Mouse (Mus musculus): ENCODE results near the gene Grik3.
"Not testable (repeated sequence)": the region's sequence is repeated elsewhere in the genome, so short reads cannot be mapped to it uniquely, and the experiment has no call there.

Gene Grik3

GRCm38 (mm10) chr4:125595011-125595410 lies 104.5 kb downstream of the Grik3 start:
- DNase-seq (ENCODE audit: low read depth, low spot score) = no peak

GRCm38 (mm10) chr4:125598677-125599076 lies 108.2 kb downstream of the Grik3 start:
- no peak for DNase-seq (ENCODE audit: low read depth, low spot score)

- no peak for DNase-seq (ENCODE audit: low read depth, low spot score)
These were observed 109.1 kb downstream of the Grik3 start for GRCm38 (mm10) chr4:125599510-125600005.

GRCm38 (mm10) chr4:125600642-125601041 lies 110.1 kb downstream of the Grik3 start:
- DNase-seq (ENCODE audit: low read depth, low spot score) = no peak

DNA sequence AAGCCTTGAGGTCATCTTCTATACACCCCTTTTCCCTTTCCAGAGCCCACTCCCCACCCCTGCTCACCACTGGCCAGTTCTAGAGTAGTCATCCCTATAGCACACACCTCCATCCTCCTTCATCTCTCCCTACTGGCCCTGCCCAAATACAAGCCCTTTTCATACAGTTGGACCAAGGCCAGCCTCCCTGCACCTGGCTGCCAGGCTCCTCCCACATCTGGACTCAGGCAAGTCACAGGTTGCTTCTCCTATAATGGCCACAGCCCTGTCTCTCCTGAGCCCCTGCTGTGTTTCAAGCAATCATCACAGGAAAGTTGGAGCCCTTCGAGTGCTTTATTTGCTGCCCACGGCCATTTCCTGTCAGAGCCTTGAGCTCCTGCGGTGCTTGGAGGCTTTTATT lies 110.8 kb downstream of the Grik3 start:
- no peak for DNase-seq (ENCODE audit: low read depth, low spot score)

DNA sequence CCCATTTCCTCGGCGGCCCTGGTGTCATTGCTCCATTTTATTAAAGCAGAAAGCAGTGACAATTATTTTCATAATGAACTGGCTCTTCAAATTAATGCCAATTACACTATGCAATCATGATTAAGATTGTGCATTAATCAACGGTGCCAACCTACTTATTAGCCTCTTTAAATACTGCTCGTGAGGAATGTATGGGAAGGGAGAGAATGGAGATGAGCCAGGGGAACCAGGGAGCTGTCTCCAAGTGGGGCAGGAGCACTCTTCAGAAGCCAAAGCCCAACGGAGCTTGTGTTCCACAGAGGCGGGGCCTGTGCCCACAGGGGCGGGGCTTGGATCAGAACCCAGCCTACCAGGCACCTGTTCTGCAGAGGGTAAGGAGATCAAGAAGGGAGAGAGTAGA lies 114.0 kb downstream of the Grik3 start:
- DNase-seq (ENCODE audit: low read depth, low spot score) = no peak

DNA sequence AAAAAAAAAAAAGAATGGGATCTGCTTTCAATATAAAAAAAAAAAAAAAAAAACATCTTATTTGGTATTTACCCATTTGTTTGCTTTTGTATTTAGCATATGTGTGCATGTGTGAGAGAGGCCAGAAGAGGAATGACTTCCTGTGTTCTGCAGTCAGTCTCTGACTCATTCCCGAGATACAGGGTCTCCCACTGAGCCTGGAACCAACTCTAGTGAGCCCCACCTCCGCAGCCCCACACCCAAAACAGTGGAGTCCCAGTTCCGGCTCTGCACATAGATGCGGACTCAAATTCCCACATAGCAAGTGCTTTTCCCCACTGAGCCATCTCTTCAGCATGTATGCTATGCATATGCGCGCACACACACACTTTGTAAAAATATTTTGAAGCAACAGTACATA lies 115.6 kb downstream of the Grik3 start:
- DNase-seq (ENCODE audit: low read depth, low spot score) = no peak

GRCm38 (mm10) chr4:125607397-125608042 lies 117.0 kb downstream of the Grik3 start:
- DNase-seq (ENCODE audit: low read depth, low spot score) = no peak

DNA sequence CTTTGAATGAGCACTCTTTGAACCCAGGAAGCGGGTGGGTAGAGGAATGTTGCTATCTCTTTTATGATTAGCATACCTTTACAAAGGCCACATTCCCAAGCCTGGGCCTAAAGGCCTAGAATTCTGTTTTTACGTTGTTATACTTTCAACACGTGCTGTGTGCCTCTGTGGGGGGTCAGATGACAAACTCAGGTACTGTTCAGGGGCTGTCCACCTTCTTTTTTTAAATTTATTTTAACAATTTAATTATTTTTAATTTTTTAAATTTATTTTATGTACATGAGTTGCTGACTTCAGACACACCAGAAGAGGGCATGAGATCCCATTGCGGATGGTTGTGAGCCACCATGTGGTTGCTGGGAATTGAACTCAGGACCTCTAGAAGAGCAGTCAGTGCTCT lies 118.4 kb downstream of the Grik3 start:
- DNase-seq (ENCODE audit: low read depth, low spot score) = not testable (repeated sequence)

DNA sequence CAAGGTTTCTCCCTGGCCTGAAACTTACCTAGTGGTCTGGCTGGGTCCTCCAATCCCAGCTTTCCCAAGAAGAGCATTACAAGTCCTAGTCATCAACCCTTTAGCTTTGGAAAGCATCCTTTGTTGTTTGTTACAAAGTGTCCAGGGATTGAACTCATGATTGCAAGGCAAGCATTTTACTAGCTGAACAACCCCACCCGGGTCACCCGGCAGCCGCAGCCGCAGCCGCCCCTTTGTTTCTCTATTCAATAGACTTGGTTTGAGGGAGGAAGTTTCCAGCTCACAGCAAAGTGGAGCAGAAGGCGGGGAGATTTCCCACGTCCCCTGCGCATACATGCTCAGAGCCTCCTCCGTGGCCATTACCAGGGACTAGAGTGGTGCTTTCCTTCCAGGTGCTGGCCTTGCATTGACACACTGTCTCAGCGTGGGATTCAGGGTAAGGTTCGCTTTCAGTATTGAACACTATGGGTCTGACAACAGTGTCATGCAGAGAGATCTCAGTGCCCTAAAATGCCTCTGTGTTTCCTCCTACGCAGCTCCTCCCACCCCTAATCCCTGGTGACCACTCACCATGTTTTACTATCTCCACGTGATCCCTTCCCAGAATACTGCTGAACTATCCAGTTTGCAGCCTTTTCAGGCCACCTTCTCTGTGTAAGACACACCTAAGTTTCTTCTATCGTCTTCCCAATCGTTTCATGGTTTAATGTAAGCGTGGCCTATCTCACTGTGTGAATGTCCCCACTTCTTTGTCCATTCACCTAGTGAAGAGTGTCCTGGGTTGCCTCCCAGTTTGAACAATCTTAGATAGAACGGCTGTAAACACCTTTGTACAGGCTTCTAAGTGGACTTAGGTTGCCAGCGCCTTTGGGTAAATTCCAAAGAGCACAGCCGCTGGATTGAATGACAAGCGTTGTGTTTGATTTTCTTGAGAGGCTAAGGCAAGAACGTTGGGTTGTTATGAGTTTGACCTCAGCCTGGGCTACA lies 119.1 kb downstream of the Grik3 start:
- no peak for DNase-seq (ENCODE audit: low read depth, low spot score)

- no peak for DNase-seq (ENCODE audit: low read depth, low spot score)
These were observed 127.4 kb downstream of the Grik3 start for GRCm38 (mm10) chr4:125617851-125618250.

GRCm38 (mm10) chr4:125618524-125619320 lies 128.2 kb downstream of the Grik3 start:
- no peak for DNase-seq (ENCODE audit: low read depth, low spot score)

DNA sequence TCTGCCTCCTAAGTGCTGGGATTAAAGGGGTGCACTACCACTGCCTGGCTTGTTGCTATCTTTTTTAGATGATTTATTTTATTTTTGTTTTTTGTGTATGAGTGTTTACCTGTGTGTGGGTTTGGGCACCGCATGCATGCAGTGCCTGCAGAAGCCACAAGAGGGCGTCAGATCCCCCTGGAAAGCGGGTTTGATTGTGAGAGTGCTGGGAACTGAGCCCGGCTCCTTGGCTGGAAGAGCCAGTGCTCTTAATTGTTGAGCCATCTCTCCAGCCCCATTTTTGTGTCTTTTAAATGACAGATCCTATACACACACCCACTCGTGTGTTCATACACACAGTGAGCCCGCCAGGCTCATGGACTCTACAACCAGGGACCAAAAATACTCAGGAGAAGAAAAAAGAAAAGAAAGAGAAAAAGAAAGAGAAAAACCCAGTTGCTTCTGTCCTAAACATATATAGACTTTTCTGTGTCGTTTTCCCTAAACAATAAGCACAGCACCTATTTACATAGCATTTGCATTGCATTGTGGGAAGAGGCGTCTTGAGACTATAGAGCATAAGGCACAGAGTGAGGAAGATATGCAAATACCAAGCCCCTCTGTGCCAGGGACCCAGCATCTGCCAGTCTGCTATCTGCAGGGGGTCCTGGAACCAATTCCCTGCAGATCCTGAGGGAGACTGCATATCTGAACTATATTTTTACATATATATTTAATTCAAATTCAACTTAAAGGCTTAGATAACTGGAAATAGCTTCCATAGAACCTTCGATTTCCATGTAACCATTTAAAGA lies 134.6 kb downstream of the Grik3 start:
- no peak for DNase-seq (ENCODE audit: low read depth, low spot score)

DNA sequence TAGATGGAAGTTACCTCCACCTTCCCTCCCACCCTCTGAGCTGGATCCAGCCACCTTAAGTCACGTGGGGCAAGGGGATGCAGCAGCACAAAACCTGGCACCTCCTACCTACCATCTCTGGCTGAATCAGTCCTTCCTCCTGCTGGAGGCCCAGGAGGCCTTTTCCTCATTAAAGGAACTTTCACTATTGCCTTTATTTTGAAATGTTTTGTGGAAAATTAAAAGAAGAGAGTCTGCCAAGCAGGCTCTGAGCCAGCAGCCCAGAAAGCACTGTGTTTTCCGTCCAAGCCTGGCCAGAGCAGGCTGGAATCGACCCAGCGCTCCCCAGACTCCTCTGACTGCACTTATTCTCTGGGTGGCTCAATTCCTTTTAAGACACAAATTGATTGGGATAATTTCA lies 139.0 kb downstream of the Grik3 start:
- DNase-seq (ENCODE audit: low read depth, low spot score) = no peak

DNA sequence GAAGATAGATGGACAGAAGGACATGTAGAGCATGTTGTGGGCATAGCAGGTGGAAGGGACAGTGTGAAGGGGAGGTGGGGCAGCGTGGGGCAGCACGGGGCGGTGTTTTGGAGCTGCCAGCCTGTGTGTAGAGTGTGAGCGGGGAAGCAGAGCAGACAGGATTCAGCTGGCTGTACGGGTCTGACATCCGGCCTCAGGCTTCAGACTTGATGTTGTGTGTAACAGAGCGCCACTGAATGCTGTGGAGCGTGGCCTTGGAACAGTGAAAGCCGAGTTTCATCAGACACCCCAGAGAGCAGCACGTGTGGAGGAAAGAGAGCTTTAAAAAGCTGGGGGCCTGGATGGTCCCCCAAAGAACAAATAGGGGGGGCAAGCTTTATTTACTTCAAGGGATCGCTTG lies 144.5 kb downstream of the Grik3 start:
- no peak for DNase-seq (ENCODE audit: low read depth, low spot score)

- no peak for DNase-seq (ENCODE audit: low read depth, low spot score)
These were observed 146.3 kb downstream of the Grik3 start for GRCm38 (mm10) chr4:125636616-125637304.

GRCm38 (mm10) chr4:125637364-125637763 lies 146.9 kb downstream of the Grik3 start:
- DNase-seq (ENCODE audit: low read depth, low spot score) = no peak

DNA sequence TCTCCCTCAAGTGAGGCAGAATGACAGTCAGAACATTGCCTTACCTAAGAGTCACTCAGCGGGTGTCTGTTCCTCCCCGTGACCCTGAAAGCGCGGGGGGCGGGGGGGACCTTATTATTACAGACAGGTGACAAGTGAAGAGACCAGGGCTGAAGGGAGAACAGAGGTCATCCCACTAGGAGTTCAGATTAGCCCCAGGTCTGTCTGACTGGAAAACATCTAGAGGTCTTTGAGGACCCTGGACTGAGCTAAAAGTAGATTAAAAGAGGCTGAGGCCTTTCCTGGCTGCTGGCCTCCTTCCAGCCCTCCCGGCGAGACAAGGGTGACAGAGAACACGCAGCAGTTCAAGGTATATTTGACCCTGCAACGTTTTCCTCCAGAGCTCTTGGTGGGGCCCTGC lies 150.0 kb downstream of the Grik3 start:
- no peak for DNase-seq (ENCODE audit: low read depth, low spot score)

DNA sequence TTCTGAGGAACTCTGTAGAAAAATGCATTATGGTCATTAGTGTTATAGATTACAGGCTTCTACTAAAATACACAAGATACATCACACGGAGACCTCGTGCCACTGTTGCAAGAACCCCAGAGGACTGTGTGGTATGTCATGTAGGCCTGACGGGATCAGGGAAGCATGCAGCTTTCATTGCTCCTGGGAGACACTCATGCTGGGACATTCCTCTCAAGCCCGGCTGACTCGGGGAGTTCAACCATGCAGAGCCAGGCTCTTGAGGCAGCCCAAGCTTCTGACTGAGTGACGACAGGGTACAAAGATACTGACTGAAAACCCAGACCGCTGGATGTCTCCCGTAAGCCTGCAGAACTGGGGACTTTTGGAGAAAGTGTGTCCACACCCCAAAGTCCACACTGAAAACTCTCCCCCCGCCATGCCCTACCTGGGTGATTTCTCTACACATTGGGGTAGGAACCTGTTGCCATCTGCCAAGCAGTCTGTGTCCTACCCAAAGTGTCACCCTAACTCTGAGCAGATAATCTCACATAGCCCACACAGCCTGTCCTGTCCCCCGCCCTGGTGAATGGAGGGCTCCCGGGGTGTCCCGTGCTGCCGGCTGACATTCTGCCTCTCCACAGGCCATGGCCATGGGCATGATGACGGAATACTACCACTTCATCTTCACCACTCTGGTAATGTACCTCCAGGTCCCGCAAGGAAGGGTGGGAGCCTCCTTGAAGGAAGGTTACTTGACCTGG lies 150.6 kb downstream of the Grik3 start:
- no peak for DNase-seq (ENCODE audit: low read depth, low spot score)
